Mouse (Mus musculus) kidney, embryonic 16.5 days (tissue): ENCODE measurements around the gene Snrk. TPM values are rescaled to one million over a fixed set of nuclear protein-coding genes. Genes with fewer than 3 reads are reported as not detected.

ENCODE experiments used
- ATAC-seq: fragments of 200-750 bp; cut with Nextera tagmentation; 2 replicates; pipeline ENCODE4 v1.8.0; 2017; ENCODE audit warnings: moderate TSS enrichment; ENCODE audit not compliant: low FRiP score, low TSS enrichment
- H3K27ac ChIP-seq: fragments of 300-500 bp; sonication (generic); 2 replicates; pipeline ENCODE4 v1.5.1; 2014; ENCODE audit warnings: low read length
- H3K27me3 ChIP-seq: fragments of 300-500 bp; sonication (generic); 2 replicates; pipeline ENCODE4 v1.6.1; 2014; ENCODE audit warnings: low read length, control low read depth, mixed read lengths; ENCODE audit not compliant: insufficient read depth
- H3K36me3 ChIP-seq: fragments of 300-500 bp; sonication (generic); 2 replicates; pipeline ENCODE4 v1.6.1; 2014; ENCODE audit warnings: low read length, control low read depth, mixed read lengths; ENCODE audit not compliant: insufficient read depth
- H3K4me1 ChIP-seq: fragments of 300-500 bp; sonication (generic); 2 replicates; pipeline ENCODE4 v1.6.1; 2014; ENCODE audit warnings: low read length, control low read depth, mixed read lengths; ENCODE audit not compliant: insufficient read depth
- H3K4me2 ChIP-seq: fragments of 300-500 bp; sonication (generic); replicated peaks from 2 replicates; pipeline ENCODE4 v1.6.1; 2014; ENCODE audit warnings: low read depth, low read length
- H3K4me3 ChIP-seq: fragments of 300-500 bp; sonication (generic); 2 replicates; pipeline ENCODE4 v1.5.1; 2014; ENCODE audit warnings: mild to moderate bottlenecking, low read length
- H3K9ac ChIP-seq: fragments of 300-500 bp; sonication (generic); replicated peaks from 2 replicates; pipeline ENCODE4 v1.6.1; 2014; ENCODE audit warnings: low read length
- H3K9me3 ChIP-seq: fragments of 300-500 bp; sonication (generic); 2 replicates; pipeline ENCODE4 v1.6.1; 2016; ENCODE audit warnings: low read length, control low read depth
- WGBS: fragments of 180-500 bp; shearing (Covaris S2); extraction: QIAGEN DNeasy Blood & Tissue Kit; methylation state at CpG from one replicate; pipeline ENCODE4 v1.1.7; 2014; 5-methylcytosine and 5-hydroxymethylcytosine counted together
- polyA plus RNA-seq: library from polyadenylated mRNA; unstranded; fragments of >200 nt; fragmentation: Nextera tagmentation; extraction: Ambion mirVana; gene quantifications from 2 replicates; pipeline ENCODE4 v1.2.1, GENCODE M21; 2015

Snrk gene
- polyA plus RNA-seq, 1 experiment from 2014 or later: 65.1 TPM

DNA sequence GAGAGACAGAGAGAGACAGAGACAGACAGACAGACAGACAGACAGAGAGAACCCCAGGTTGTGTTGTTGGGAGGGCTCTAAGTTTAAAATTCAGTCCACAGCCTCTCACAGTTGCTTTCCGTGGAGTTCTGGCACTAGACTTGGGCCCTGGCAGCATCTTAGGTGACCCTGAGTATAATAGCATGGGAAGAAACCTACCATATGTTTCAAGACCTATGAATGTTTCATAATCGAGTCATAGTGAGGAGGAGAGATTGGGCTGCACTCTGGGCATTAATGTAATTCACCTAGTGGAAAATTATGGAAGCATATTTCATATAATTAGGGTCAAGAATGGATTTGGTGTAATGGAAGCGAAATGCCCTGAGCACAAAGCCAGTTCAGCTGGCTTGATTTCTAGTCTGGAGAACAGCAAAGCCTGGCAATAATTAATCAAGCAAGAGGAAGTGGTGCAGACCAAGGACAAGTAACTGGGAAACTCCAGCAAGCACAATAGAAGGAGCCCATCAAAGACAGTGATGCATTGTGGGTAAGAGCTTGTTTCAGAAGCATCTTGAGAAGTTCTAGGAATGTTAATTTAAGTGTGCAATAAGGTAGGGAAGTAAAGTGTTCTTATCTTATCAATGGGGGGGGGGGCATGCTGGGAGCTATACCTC lies 31.4 kb upstream of the Snrk start:
- no peak overlapping the region for H3K4me3 ChIP-seq
- ATAC-seq: peak; percentile 57; the same call in 1 of the 2 replicates

DNA sequence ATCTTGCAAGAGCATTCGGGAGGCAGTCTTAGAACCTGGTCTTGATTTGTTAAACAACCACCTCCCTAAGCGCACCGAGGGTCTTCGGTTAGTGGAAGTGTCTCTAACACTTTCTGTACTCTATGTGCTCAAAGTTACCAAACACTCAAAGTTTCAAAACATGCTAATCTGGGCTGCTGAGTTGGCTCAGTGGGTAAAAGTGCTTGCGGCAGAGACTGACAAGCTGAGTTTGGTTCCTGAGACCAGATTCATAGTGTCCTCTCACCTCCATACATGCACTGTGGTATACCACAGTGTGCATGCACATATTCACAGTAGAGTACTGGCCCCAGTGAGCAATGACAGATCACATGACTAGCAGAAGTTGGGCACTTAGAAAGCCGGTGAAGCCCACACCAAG lies 30.0 kb upstream of the Snrk start:
- Histone ChIP-seq H3K4me2 (no peak overlapping the region), H3K27ac (no peak overlapping the region), H3K27me3 (no peaks in the 10 kb centered on the region), H3K9me3 (no peaks in the 10 kb centered on the region), H3K4me3 (no peak overlapping the region), H3K9ac (no peak overlapping the region), H3K4me1 (peaks cover 14% of the 10 kb centered on the region), H3K36me3 (no peaks in the 10 kb centered on the region)
- no peak for ATAC-seq
- WGBS: 92% methylated on average over 6 of the region's 6 CpGs

More for the DNA sequence above, 31.4 kb upstream of the Snrk start:
- Histone ChIP-seq H3K4me1 (peaks cover 14% of the 10 kb centered on the region), H3K27me3 (no peaks in the 10 kb centered on the region), H3K27ac (peak overlapping the region; percentile 90), H3K36me3 (no peaks in the 10 kb centered on the region), H3K9me3 (no peaks in the 10 kb centered on the region), H3K9ac (no peak overlapping the region), H3K4me2 (no peak overlapping the region)
- 60% methylated on average over 3 of the region's 3 CpGs for WGBS

DNA sequence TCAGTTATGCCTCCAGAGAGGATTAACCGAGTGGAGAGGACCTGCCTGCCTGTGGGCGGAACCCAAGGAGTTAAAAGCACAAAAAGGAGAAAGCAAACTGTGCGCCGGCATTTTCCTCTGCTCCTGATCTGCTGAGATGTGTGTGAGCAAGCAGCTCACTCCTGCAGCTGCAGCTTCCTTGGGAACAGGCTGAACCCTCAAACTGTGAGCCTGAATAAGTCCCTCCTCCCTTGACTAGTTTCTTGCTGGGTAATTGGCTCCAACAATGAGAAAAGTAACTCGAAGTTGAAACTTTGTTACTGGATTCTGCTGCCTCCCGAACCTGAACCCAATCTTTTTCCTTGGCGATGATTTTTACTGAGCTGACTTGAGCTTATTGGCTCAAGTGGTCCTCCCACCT lies 25.9 kb upstream of the Snrk start:
- H3K4me1 ChIP-seq: no peaks in the 10 kb centered on the region; the same call in 1 of the 2 replicates
- no peak overlapping the region for H3K9ac ChIP-seq
- no peak overlapping the region for H3K4me3 ChIP-seq
- WGBS: 59% methylated on average over 7 of the region's 7 CpGs
- H3K36me3 ChIP-seq: no peaks in the 10 kb centered on the region
- no peak for ATAC-seq
- no peak overlapping the region for H3K27ac ChIP-seq
- no peaks in the 10 kb centered on the region for H3K27me3 ChIP-seq
- H3K9me3 ChIP-seq: no peaks in the 10 kb centered on the region
- no peak overlapping the region for H3K4me2 ChIP-seq

DNA sequence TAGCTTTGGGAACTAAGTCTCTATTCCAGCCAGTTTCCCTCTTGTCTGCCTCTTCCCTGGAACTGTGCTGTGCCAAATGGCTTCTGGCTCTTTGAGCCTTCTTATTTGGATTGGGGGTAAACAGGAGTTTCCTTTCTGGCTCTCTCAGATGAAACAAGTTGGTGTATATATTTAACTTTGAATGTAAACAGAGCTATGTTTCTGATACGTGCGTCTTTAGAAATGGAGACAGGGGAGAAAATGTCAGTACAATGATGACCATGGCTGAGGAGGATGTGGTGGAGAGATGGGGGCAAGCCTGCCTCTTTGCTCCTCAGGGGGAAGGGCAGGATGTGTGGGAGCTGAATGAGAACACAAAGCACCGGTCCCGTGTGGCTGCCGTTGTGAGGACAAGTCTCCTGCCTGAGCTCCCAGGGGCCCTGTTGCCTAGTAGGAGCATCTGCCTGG lies 25.3 kb upstream of the Snrk start:
- Histone ChIP-seq H3K4me2 (no peak overlapping the region), H3K4me1 (no peaks in the 10 kb centered on the region), H3K9me3 (no peaks in the 10 kb centered on the region), H3K27me3 (no peaks in the 10 kb centered on the region), H3K9ac (no peak overlapping the region), H3K36me3 (no peaks in the 10 kb centered on the region), H3K27ac (no peak overlapping the region), H3K4me3 (no peak overlapping the region)
- WGBS: 41% methylated on average over 5 of the region's 5 CpGs
- ATAC-seq: no peak

DNA sequence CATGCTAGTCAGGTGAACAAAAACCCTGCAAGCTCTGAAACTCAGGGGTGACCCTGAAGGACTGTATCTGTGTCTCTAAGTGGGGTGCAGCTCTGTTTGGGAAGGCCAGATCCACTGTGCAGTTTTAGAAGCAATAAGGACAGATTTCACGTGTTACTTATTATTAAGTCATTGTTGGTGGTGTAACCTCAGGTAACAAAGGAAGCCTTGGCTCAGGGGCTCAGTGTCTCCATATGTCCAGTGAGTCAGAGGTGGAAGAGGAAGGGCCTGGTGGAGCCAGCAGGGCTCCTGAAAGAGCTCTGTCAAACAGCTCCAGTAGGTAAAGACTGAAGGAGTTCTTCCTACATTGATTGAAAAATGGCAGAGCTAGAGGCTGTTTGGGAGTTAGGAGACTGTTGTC lies 22.9 kb upstream of the Snrk start:
- Histone ChIP-seq H3K4me1 (no peaks in the 10 kb centered on the region), H3K36me3 (no peaks in the 10 kb centered on the region), H3K27me3 (no peaks in the 10 kb centered on the region), H3K4me3 (no peak overlapping the region), H3K27ac (no peak overlapping the region), H3K9me3 (no peaks in the 10 kb centered on the region), H3K4me2 (no peak overlapping the region), H3K9ac (no peak overlapping the region)
- ATAC-seq: no peak
- 91% methylated on average over 1 of the region's 1 CpGs for WGBS

DNA sequence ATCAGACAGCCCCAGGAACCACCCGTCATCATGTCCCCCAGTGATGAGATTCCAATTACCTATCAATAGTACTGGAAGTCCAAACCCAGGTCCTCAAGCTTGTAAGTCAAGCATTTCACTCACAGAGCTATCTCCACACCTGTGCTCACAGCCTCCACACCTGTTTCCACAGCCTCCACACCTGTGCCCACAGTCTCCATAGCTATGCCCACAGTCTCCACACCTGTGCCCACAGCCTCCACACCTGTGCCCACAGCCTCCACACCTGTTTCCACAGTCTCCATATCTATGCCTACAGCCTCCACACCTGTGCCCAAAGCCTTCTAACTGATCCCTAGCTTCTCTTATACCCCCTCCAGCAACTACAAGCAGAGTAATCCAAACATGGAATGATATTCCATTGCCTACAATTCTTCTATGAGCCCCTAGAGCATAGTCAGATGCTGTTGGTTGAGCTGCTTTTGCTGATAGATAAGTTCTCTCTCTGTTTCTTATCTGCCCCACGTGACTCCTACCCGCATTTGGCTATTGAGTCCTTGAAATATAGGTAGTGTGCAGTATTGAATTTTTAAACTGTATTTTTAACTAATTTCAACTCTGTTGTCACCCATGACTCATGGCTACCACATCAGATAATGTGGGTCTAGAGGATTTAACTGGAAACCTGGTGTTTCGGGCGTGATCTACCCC lies 20.1 kb upstream of the Snrk start:
- Histone ChIP-seq H3K4me1 (no peaks in the 10 kb centered on the region), H3K9me3 (no peaks in the 10 kb centered on the region), H3K4me2 (no peak overlapping the region), H3K4me3 (no peak overlapping the region), H3K27me3 (no peaks in the 10 kb centered on the region), H3K36me3 (no peaks in the 10 kb centered on the region), H3K27ac (no peak overlapping the region), H3K9ac (no peak overlapping the region)
- no peak for ATAC-seq
- WGBS: 90% methylated on average over 5 of the region's 5 CpGs

DNA sequence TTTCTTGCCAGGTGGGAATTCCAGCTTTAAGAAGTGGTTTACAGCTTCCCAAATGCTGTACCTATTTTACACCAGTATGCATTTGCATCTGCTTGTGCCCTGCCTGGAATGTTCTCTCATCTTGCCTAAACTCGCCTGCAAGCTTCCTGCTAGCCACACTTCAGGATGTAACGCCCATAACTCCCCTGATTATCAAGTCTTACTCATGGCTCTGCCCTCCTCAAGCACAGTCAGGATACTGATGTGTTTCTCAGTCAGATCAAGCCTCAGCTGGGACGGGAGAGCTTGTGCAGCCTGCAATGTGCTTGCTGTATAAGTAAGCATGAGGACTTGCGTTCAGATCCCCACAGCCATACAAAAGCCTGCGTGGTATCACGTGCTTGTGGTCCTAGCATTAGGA lies 19.5 kb upstream of the Snrk start:
- H3K9me3 ChIP-seq: no peaks in the 10 kb centered on the region
- 59% methylated on average over 6 of the region's 6 CpGs for WGBS
- no peak for ATAC-seq
- H3K4me1 ChIP-seq: no peaks in the 10 kb centered on the region
- H3K27ac ChIP-seq: no peak overlapping the region
- no peak overlapping the region for H3K4me3 ChIP-seq
- no peak overlapping the region for H3K9ac ChIP-seq
- no peak overlapping the region for H3K4me2 ChIP-seq
- H3K36me3 ChIP-seq: no peaks in the 10 kb centered on the region
- H3K27me3 ChIP-seq: no peaks in the 10 kb centered on the region

DNA sequence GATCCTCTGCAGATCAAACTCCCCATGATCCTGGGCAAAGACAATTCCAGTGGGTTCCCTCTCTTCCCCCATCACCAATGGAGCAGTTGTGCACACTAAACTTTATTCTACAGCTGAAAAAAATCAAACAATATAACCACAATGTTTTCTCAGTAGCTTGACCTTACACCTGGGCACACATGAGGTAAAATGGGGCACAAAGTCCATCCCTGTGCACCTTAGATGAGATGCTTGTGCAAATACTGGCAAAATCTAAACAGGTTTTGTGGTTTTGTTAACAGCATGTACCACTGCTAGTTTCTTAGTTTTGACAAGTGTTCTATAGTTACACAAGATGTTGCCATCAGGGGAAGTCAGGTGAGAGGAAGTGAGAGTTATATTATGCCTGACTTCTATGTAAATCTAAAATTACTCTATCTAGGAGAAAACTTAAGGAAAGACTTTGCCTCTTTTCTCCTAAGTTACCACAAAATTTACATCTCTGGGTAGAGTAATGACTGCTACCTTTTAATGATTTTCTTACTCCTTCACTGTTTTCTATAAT lies 16.4 kb upstream of the Snrk start:
- Histone ChIP-seq H3K9ac (no peak overlapping the region), H3K9me3 (no peaks in the 10 kb centered on the region), H3K27me3 (no peaks in the 10 kb centered on the region), H3K27ac (no peak overlapping the region), H3K4me1 (no peaks in the 10 kb centered on the region), H3K36me3 (no peaks in the 10 kb centered on the region), H3K4me3 (no peak overlapping the region), H3K4me2 (no peak overlapping the region)
- no peak for ATAC-seq

DNA sequence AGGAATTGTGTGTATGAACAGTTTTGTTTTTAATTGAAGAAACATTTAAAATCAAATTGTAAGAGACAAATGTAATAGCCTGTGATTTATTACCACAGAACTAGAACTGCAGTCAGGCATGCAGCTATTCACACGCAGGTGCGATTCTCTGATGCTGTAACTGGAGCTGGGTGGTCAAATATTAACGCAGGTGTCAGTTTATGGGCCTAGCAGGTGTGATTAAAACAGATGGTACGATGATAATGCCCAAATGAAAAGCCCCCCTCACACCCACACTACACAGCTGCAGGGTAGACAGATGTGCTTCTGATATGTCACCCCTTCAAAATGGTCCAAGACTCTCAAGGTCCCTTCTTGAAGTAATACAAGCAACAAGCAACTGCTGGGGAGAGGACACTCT lies 15.9 kb upstream of the Snrk start:
- H3K9ac ChIP-seq: no peak overlapping the region
- H3K9me3 ChIP-seq: no peaks in the 10 kb centered on the region
- H3K27me3 ChIP-seq: no peaks in the 10 kb centered on the region
- no peak overlapping the region for H3K27ac ChIP-seq
- H3K4me1 ChIP-seq: no peaks in the 10 kb centered on the region
- no peak overlapping the region for H3K4me3 ChIP-seq
- no peak for ATAC-seq
- no peak overlapping the region for H3K4me2 ChIP-seq
- WGBS: 29% methylated on average over 4 of the region's 4 CpGs
- H3K36me3 ChIP-seq: no peaks in the 10 kb centered on the region
